Mouse (Mus musculus) C2C12 (cell line): ENCODE measurements at regions not wholly inside any gene's neighbourhood (a gene's known extent, or its start where the extent isn't known, plus 50 kb on each side); places are given as distances from the start of the nearest gene placed in this dataset.

Source experiments
- CTCF ChIP-seq: IDR thresholded peaks from one replicate; pipeline ENCODE4 v1.5.1; 2011; ENCODE audit not compliant: control insufficient read depth, insufficient read depth, insufficient read length
- MAX ChIP-seq: IDR thresholded peaks from one replicate; pipeline ENCODE4 v1.6.1; 2011; ENCODE audit warnings: mild to moderate bottlenecking, control low read depth
- MYOD1 ChIP-seq: IDR thresholded peaks from one replicate; pipeline ENCODE4 v1.6.1; 2011; ENCODE audit warnings: low read depth; ENCODE audit not compliant: control insufficient read depth, insufficient read length
- MYOG ChIP-seq: IDR thresholded peaks from one replicate; pipeline ENCODE4 v1.6.1; 2011; ENCODE audit not compliant: control insufficient read depth, insufficient read length; ENCODE audit errors: extremely low read depth
- USF1 ChIP-seq: IDR thresholded peaks from one replicate; pipeline ENCODE4 v1.6.1; 2011; ENCODE audit warnings: low read depth, mild to moderate bottlenecking, control low read depth, moderate library complexity

- TF ChIP-seq CTCF: no peak
- TF ChIP-seq USF1: no peak
- no peak for TF ChIP-seq MAX
- no peak for TF ChIP-seq MYOD1
- TF ChIP-seq MYOG: no peak
Observed at GRCm38 (mm10) chr4:55808501-55808900, 276.2 kb upstream of the Klf4 start.
